Mouse (Mus musculus) spleen, adult 2 months (tissue): ENCODE measurements around the gene Pla2g7. TPM values are rescaled to one million over a fixed set of nuclear protein-coding genes. Genes with fewer than 3 reads are reported as not detected.

Source experiments
- DNase-seq, 2 experiments: peaks; one replicate each; pipeline versions ENCODE4 v3.0.0 to v3.0.0-alpha.2; 2012 to 2021; ENCODE audit warnings: low spot score in 2 of 2, low read depth in 1 of 2
- H3K27ac ChIP-seq: fragments of 200-500 bp; 2 replicates; pipeline ENCODE4 v1.5.1; 2012; ENCODE audit warnings: low read length, inconsistent platforms; ENCODE audit not compliant: insufficient read depth
- H3K27me3 ChIP-seq: fragments of 200-500 bp; 2 replicates; pipeline ENCODE4 v1.6.1; 2012; ENCODE audit warnings: mild to moderate bottlenecking, moderate library complexity, low read length, inconsistent platforms; ENCODE audit not compliant: control insufficient read depth, insufficient read depth
- H3K36me3 ChIP-seq: fragments of 200-500 bp; 2 replicates; pipeline ENCODE4 v1.6.1; 2012; ENCODE audit warnings: mild to moderate bottlenecking, low read length, inconsistent platforms; ENCODE audit not compliant: control insufficient read depth, insufficient read depth
- H3K4me1 ChIP-seq: fragments of 200-500 bp; 2 replicates; pipeline ENCODE4 v1.6.1; 2011; ENCODE audit warnings: inconsistent platforms; ENCODE audit not compliant: control insufficient read depth, insufficient read depth, insufficient read length
- H3K4me3 ChIP-seq: fragments of 200-500 bp; 2 replicates; pipeline ENCODE4 v1.5.1; 2011; ENCODE audit warnings: mild to moderate bottlenecking, inconsistent platforms; ENCODE audit not compliant: insufficient read depth, insufficient read length; ENCODE audit errors: extremely low read depth
- CTCF ChIP-seq: fragments of 200-500 bp; IDR thresholded peaks from 2 replicates; pipeline ENCODE4 v1.5.1; 2011; ENCODE audit warnings: mild to moderate bottlenecking, inconsistent platforms; ENCODE audit not compliant: insufficient read depth, insufficient read length, insufficient replicate concordance; ENCODE audit errors: extremely low read depth
- POLR2A ChIP-seq: fragments of 200-500 bp; IDR thresholded peaks from 2 replicates; pipeline ENCODE4 v1.6.1; 2011; ENCODE audit warnings: low read depth, low read length, inconsistent platforms
- WGBS: fragments of 180-500 bp; shearing (Covaris S2); methylation state at CpG from one replicate; pipeline ENCODE4 v1.1.7; 2018; 5-methylcytosine and 5-hydroxymethylcytosine counted together
- polyA plus RNA-seq: library from polyadenylated mRNA; depleted of rRNA; stranded (reverse); fragments of >200 nt; gene quantifications from 2 replicates; pipeline ENCODE4 v1.2.3, GENCODE M21; 2012

Gene Pla2g7
- polyA plus RNA-seq, 1 experiment = 15.1 TPM

- Histone ChIP-seq H3K4me1 (no peaks in the 10 kb centered on the region), H3K27ac (no peak overlapping the region), H3K36me3 (no peaks in the 10 kb centered on the region), H3K27me3 (no peaks in the 10 kb centered on the region), H3K4me3 (no peak overlapping the region)
- DNase-seq = peak; percentile 11 to 63
- TF ChIP-seq CTCF (peak; percentile 84; the same call in 1 of the 2 replicates), POLR2A (no peak)
- 8% methylated on average over 3 of the region's 3 CpGs for WGBS
Measured at GRCm38 (mm10) chr17:43606704-43607103, 38.8 kb downstream of the Pla2g7 start.

DNA sequence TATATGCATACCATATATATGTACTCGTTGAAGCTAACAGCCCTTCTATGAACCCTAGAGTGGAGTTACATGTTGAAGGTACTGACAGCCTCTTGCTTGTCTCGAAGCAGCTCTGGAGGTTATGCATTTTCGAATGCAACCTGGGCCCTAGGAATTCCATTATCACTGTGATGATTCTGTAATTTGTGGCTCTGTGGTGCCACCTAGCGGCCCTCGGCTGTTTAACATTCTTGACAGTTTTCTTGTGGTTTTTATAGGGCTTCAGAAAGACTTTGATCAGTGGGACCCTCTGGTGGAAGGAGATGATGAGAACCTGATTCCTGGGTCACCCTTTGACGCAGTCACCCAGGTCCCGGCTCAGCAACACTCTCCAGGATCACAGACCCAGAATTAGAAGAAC, 43.7 kb downstream of the Pla2g7 start:
- Histone ChIP-seq H3K4me1 (no peaks in the 10 kb centered on the region), H3K27ac (no peak overlapping the region), H3K36me3 (no peaks in the 10 kb centered on the region), H3K4me3 (no peak overlapping the region), H3K27me3 (no peaks in the 10 kb centered on the region)
- DNase-seq = peak; percentile 3 to 13
- WGBS = 17% methylated on average over 7 of the region's 7 CpGs
- TF ChIP-seq CTCF (peak; percentile 45; the same call in 1 of the 2 replicates), POLR2A (no peak)

DNA sequence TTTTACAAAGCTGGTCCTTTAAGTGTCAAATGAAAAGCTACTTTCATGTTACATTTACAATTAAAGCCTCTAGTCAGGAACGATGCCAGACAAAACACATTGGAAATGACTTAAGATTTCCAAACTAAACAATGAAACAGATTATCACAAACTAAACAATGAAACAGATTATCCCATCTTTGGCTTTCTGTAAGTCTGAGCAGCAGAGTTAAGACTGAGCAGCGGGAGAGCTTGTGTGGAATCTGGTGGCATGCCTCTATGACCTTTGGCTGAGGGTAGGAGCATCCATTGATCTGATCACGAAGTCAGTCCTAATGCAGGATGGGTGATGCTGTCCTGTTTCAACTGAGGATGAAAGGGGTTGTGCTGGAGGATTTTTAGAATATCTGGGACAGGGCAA, 44.3 kb downstream of the Pla2g7 start:
- Histone ChIP-seq H3K36me3 (no peaks in the 10 kb centered on the region), H3K27ac (no peak overlapping the region), H3K27me3 (no peaks in the 10 kb centered on the region), H3K4me3 (no peak overlapping the region), H3K4me1 (no peaks in the 10 kb centered on the region)
- WGBS = 86% methylated on average over 3 of the region's 3 CpGs
- TF ChIP-seq CTCF (no peak), POLR2A (no peak)
- no peak for DNase-seq

GRCm38 (mm10) chr17:43619156-43619555, 51.3 kb downstream of the Pla2g7 start:
- no peak overlapping the region for H3K27ac ChIP-seq
- WGBS = 79% methylated on average over 9 of the region's 9 CpGs
- DNase-seq = no peak
- H3K27me3 ChIP-seq = no peaks in the 10 kb centered on the region
- TF ChIP-seq POLR2A (no peak), CTCF (no peak)
- no peaks in the 10 kb centered on the region for H3K36me3 ChIP-seq
- no peak overlapping the region for H3K4me3 ChIP-seq
- H3K4me1 ChIP-seq = no peaks in the 10 kb centered on the region

DNA sequence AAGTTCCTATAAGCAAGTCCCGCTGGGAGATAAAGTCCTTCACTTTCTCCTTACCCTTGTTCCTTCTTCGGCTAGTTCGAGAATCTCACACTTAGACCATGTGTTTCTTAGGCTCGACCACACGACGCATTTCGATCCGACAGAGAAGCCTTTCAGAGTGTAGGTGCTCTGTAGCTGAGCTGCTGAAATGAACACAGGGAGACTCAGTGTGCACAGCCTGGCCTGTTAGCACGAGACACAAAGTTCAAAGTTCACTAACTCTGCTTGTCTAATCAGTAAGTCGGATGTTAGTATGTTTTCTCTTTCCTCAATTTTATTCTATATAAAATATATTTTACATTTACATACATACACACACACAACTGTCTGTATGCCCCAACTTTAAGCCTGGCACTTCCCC, 54.2 kb downstream of the Pla2g7 start:
- DNase-seq = no peak
- H3K36me3 ChIP-seq = no peaks in the 10 kb centered on the region

DNA sequence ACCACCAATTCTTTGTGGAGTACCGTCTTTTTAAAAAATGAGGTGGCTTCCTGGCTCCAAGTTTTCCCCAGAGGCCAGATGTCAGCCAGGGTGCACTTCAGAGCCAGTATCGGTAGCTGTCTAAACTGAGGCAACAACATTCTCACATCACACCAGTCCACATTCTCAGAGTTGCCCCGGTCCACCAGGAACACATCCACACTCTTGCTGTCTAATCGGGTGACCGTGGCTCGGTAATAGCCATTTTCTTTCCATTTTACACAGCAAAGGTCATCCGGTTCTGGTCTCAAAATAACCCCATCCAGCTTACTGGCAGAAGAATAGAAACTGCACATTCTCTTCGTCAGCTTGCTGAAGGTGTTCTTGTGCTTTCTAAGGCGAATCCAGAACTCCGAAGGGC, 60.3 kb downstream of the Pla2g7 start:
- H3K27me3 ChIP-seq = peaks cover 9% of the 10 kb centered on the region
- no peak for DNase-seq
- WGBS = 88% methylated on average over 10 of the region's 10 CpGs

More for the DNA sequence above, 54.2 kb downstream of the Pla2g7 start:
- no peaks in the 10 kb centered on the region for H3K4me1 ChIP-seq
- H3K27ac ChIP-seq = no peak overlapping the region
- no peak for TF ChIP-seq POLR2A
- TF ChIP-seq CTCF = no peak
- 91% methylated on average over 10 of the region's 10 CpGs for WGBS
- no peak overlapping the region for H3K4me3 ChIP-seq
- no peaks in the 10 kb centered on the region for H3K27me3 ChIP-seq

GRCm38 (mm10) chr17:43629026-43629495, 61.2 kb downstream of the Pla2g7 start:
- WGBS = 39% methylated on average over 24 of the region's 24 CpGs
- peaks cover 4% of the 10 kb centered on the region; the same call in 1 of the 2 replicates for H3K4me1 ChIP-seq
- no peak overlapping the region for H3K4me3 ChIP-seq
- DNase-seq = no peak
- H3K36me3 ChIP-seq = no peaks in the 10 kb centered on the region
- peaks cover 9% of the 10 kb centered on the region for H3K27me3 ChIP-seq
- H3K27ac ChIP-seq = no peak overlapping the region
- TF ChIP-seq POLR2A (no peak), CTCF (no peak)

More for the DNA sequence above, 60.3 kb downstream of the Pla2g7 start:
- H3K36me3 ChIP-seq = no peaks in the 10 kb centered on the region
- H3K4me1 ChIP-seq = peaks cover 4% of the 10 kb centered on the region; the same call in 1 of the 2 replicates
- no peak overlapping the region for H3K27ac ChIP-seq
- no peak overlapping the region for H3K4me3 ChIP-seq
- TF ChIP-seq CTCF = no peak
